Comparison of ENCODE assay signal across 41 mouse cellular contexts in the genomic region with DNA sequence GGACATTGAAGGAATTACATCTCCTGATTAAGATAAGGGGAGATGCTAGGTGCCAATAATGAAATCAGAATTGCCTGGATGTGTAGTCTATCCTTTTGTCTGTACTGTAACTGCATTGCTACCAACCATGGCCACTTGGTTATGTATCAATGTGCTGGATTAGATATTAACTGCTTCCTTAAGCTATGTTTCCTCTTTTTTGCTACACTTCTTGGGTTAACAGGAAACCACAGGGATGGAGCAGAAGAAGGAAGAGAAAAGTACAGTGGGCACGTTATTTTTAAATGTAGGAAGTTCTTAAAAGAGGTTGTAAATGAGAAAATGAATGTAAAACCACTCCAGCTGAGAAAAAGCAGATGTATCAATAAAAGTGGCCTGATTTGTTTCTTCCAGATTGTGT. TPM values are rescaled to one million over a fixed set of nuclear protein-coding genes. Genes with fewer than 3 reads are reported as not detected.
A peak's percentile ranks its signal among the peaks of the same experiment; 100 is the strongest.
DNase-seq lines count a peak whose midpoint lies in the region; ATAC-seq and TF ChIP-seq lines count a peak whose summit lies in the region.
"Had no signal": no experiment of that assay in that cellular context is flagged by ENCODE, and none has a peak within 500 bp of the region (broad histone marks: within the 10 kb centered on the region; RNA-seq: fewer than 3 reads in every experiment).

No protein-coding gene starts in this region.

- H3K4me1 ChIP-seq in liver, adult 2 months (ENCODE audit: control insufficient read depth, insufficient read depth, low read length), result no peaks in the 10 kb centered on the region
- no peaks in the 10 kb centered on the region for H3K4me1 ChIP-seq in liver, postnatal 0 days (ENCODE audit: insufficient read depth)
- H3K4me1 ChIP-seq: embryonic facial prominence, embryonic 12.5 days; hindbrain, embryonic 15.5 days; liver, embryonic 13.5 days; neural tube, embryonic 13.5 days; stomach, embryonic 15.5 days had no signal

- no peak for TF ChIP-seq POLR2A in liver, adult 2 months (IDR thresholded peaks at IDR 0.05; ENCODE audit: extremely low read depth, insufficient read depth, low read length)

- no peaks in the 10 kb centered on the region for H3K36me3 ChIP-seq in liver, adult 2 months (ENCODE audit: control insufficient read depth, insufficient read depth, low read length)
- no peaks in the 10 kb centered on the region for H3K36me3 ChIP-seq in liver, postnatal 0 days (replicated peaks; ENCODE audit: insufficient read depth, low read length)
- H3K36me3 ChIP-seq: embryonic facial prominence, embryonic 12.5 days; hindbrain, embryonic 15.5 days; liver, embryonic 13.5 days; neural tube, embryonic 13.5 days; stomach, embryonic 15.5 days had no signal

- H3K27ac ChIP-seq in liver, adult 2 months (replicated peaks; ENCODE audit: insufficient read depth, low read depth, low read length), result no peak overlapping the region
- H3K27ac ChIP-seq in liver, postnatal 0 days (ENCODE audit: low read depth), result no peak overlapping the region
- H3K27ac ChIP-seq in left cerebral cortex, adult 2 months, result no peak overlapping the region
- H3K27ac ChIP-seq: embryonic facial prominence, embryonic 12.5 days; hindbrain, embryonic 15.5 days; liver, embryonic 13.5 days; neural tube, embryonic 13.5 days; stomach, embryonic 15.5 days had no signal

- intact Hi-C loops in left cerebral cortex, adult 2 months (cut with DNase I), result no loop called here

- no peak for ATAC-seq in liver, postnatal 0 days
- peak; percentile 97 for ATAC-seq in common myeloid progenitor, adult 5-6 weeks (replicated peaks; ENCODE audit: low read depth, poor library complexity, severe bottlenecking)
- peak; percentile 98 for ATAC-seq in megakaryocyte progenitor cell, adult 5-6 weeks (replicated peaks; ENCODE audit: poor library complexity)
- ATAC-seq: forebrain, embryonic 14.5 days; inflammation-experienced regulatory T-cells, adult 6 months; Patski had no signal

- H3K4me2 ChIP-seq in liver, postnatal 0 days (ENCODE audit: low read depth, low read length), result no peak overlapping the region
- H3K4me2 ChIP-seq: embryonic facial prominence, embryonic 12.5 days; heart, embryonic 11.5 days; hindbrain, embryonic 15.5 days; liver, embryonic 13.5 days; midbrain, embryonic 11.5 days; neural tube, embryonic 13.5 days; stomach, embryonic 15.5 days had no signal

- TF ChIP-seq EP300 in liver, postnatal 0 days (IDR thresholded peaks at IDR 0.05; ENCODE audit: low read depth), result no peak

- WGBS in liver, adult 2 months, result 39% methylated on average over 1 of the region's 1 CpGs
- 17% methylated on average over 1 of the region's 1 CpGs for WGBS in liver, postnatal 0 days (ENCODE audit: insufficient replicate concordance)

- H3K4me3 ChIP-seq in liver, adult 2 months (ENCODE audit: insufficient read depth, low read depth, low read length), result no peak overlapping the region
- H3K4me3 ChIP-seq in liver, postnatal 0 days (ENCODE audit: low read depth, low read length), result no peak overlapping the region
- no peak overlapping the region for H3K4me3 ChIP-seq in left cerebral cortex, adult 2 months
- H3K4me3 ChIP-seq: embryonic facial prominence, embryonic 12.5 days; hindbrain, embryonic 15.5 days; liver, embryonic 13.5 days; neural tube, embryonic 13.5 days; stomach, embryonic 15.5 days had no signal

- no peaks in the 10 kb centered on the region for H3K9me3 ChIP-seq in liver, postnatal 0 days (ENCODE audit: low read length)
- H3K9me3 ChIP-seq: embryonic facial prominence, embryonic 12.5 days; hindbrain, embryonic 15.5 days; liver, embryonic 13.5 days; neural tube, embryonic 13.5 days; stomach, embryonic 15.5 days had no signal

- TF ChIP-seq CTCF in liver, adult 2 months (IDR thresholded peaks at IDR 0.05; ENCODE audit: low read depth, low read length), result no peak
- TF ChIP-seq CTCF in liver, postnatal 0 days (IDR thresholded peaks at IDR 0.05; ENCODE audit: low read depth), result no peak
- TF ChIP-seq CTCF in left cerebral cortex, adult 2 months (IDR thresholded peaks at IDR 0.05), result no peak

- no peaks in the 10 kb centered on the region for H3K27me3 ChIP-seq in liver, adult 2 months (ENCODE audit: control insufficient read depth, insufficient read depth, low read length)
- H3K27me3 ChIP-seq in liver, postnatal 0 days (ENCODE audit: insufficient read depth, low read length), result no peaks in the 10 kb centered on the region
- H3K27me3 ChIP-seq: CH12.LX; embryonic facial prominence, embryonic 12.5 days; hindbrain, embryonic 15.5 days; liver, embryonic 13.5 days; neural tube, embryonic 13.5 days; Patski; stomach, embryonic 15.5 days had no signal

- peak; percentile 37 for DNase-seq in liver, adult 2 months (ENCODE audit: extremely low read depth, low read depth, low spot score)
- no peak for DNase-seq in liver, postnatal 0 days
- peak; percentile 55 for DNase-seq in MEL-GATA-1-ER (ENCODE audit: extremely low read depth, low read depth)
- DNase-seq in left cerebral cortex, adult 2 months (ENCODE audit: extremely low spot score in 1 of 2, low spot score in 2 of 2), result no peak
- no peak for DNase-seq in layer of hippocampus, adult 9-10 months (ENCODE audit: low spot score)
- DNase-seq in ovary, postnatal 14 days (ENCODE audit: low spot score), result no peak
- DNase-seq: adrenal gland, postnatal 25 days; cerebellum, adult 8-10 months; cerebellum, postnatal 36 days; embryo, embryonic 11 days; gastrocnemius, postnatal 14 days; heart, adult 11 months; heart, postnatal 4 days; kidney, adult 11 months; kidney, postnatal 25 days; left cerebral cortex, postnatal 4 days; liver, embryonic 13.5 days; lung, adult 2 months; lung, postnatal 14 days; right cerebral cortex, postnatal 14 days; thymus, postnatal 14 days had no signal

- no peak overlapping the region for H3K9ac ChIP-seq in liver, adult 2 months (ENCODE audit: low read depth, low read length)
- no peak overlapping the region for H3K9ac ChIP-seq in liver, postnatal 0 days (replicated peaks)
- H3K9ac ChIP-seq: embryonic facial prominence, embryonic 12.5 days; hindbrain, embryonic 15.5 days; liver, embryonic 13.5 days; neural tube, embryonic 13.5 days; stomach, embryonic 15.5 days had no signal

- no peaks in the 10 kb centered on the region for H3K79me2 ChIP-seq in liver, adult 2 months (ENCODE audit: control insufficient read depth, insufficient read depth, low read length)

RNA-seq across cellular contexts. Expression of a gene that starts 3.4 kb away (rescaled TPM):
- total RNA-seq in liver, adult 2 months (2014; rRNA removed), result 0.28 TPM in 1 of 2 replicates, not detected in the other
- polyA plus RNA-seq in liver, adult 2 months (2012; rRNA removed), result not detected in 2 replicates
- polyA plus RNA-seq in liver, postnatal 0 days (2015; fragmentation: Nextera tagmentation; extraction: Ambion mirVana), result not detected in 2 replicates
- total RNA-seq in common myeloid progenitor, adult 5-6 weeks (2017), result not detected in 2 replicates
- not detected in 2 replicates for total RNA-seq in megakaryocyte progenitor cell, adult 5-6 weeks (2015)
- total RNA-seq in megakaryocyte progenitor cell, adult 5-6 weeks (2017), result not detected in 2 replicates
- total RNA-seq in left cerebral cortex, adult 2 months (2021), result not detected
- total RNA-seq: adrenal gland, adult 18-20 months; adrenal gland, postnatal 25 days; CH12.LX; ES-E14; gastrocnemius, postnatal 14 days; heart, postnatal 4 days; layer of hippocampus, adult 18-20 months; layer of hippocampus, postnatal 25 days; left cerebral cortex, postnatal 4 days; midbrain, postnatal 0 days had no signal
- polyA plus RNA-seq: C2C12; embryonic facial prominence, embryonic 12.5 days; forebrain, embryonic 14.5 days; heart, embryonic 11.5 days; heart, postnatal 0 days; limb, embryonic 14.5 days; liver, embryonic 13.5 days; lung, adult 2 months; midbrain, embryonic 11.5 days; midbrain, postnatal 0 days; neural tube, embryonic 13.5 days; Patski; stomach, embryonic 15.5 days had no signal

RNA-seq across cellular contexts. Expression of a gene that starts 26.7 kb away (rescaled TPM):
- total RNA-seq in liver, adult 2 months (2014; rRNA removed), result 0.07 and 0.09 TPM in 2 replicates
- not detected in 2 replicates for polyA plus RNA-seq in liver, adult 2 months (2012; rRNA removed)
- polyA plus RNA-seq in liver, postnatal 0 days (2015; fragmentation: Nextera tagmentation; extraction: Ambion mirVana), result 0.07 and 0.13 TPM in 2 replicates
- 0.09 TPM in 1 of 2 replicates, not detected in the other for total RNA-seq in common myeloid progenitor, adult 5-6 weeks (2017)
- total RNA-seq in megakaryocyte progenitor cell, adult 5-6 weeks (2015), result 0.15 TPM in 1 of 2 replicates, not detected in the other
- total RNA-seq in megakaryocyte progenitor cell, adult 5-6 weeks (2017), result under 0.01 TPM in 1 of 2 replicates, not detected in the other
- not detected for total RNA-seq in left cerebral cortex, adult 2 months (2021)
- total RNA-seq: adrenal gland, postnatal 25 days; CH12.LX; ES-E14; gastrocnemius, postnatal 14 days; heart, postnatal 4 days; layer of hippocampus, adult 18-20 months; layer of hippocampus, postnatal 25 days; left cerebral cortex, postnatal 4 days; midbrain, postnatal 0 days had no signal
- polyA plus RNA-seq: C2C12; embryonic facial prominence, embryonic 12.5 days; forebrain, embryonic 14.5 days; heart, embryonic 11.5 days; heart, postnatal 0 days; hindbrain, embryonic 15.5 days; inflammation-experienced regulatory T-cells, adult 6 months; limb, embryonic 14.5 days; liver, embryonic 13.5 days; midbrain, embryonic 11.5 days; neural tube, embryonic 13.5 days; Patski had no signal

RNA-seq across cellular contexts. Expression of a gene that starts 34.8 kb away (rescaled TPM):
- 1.7 and 2.2 TPM in 2 replicates for total RNA-seq in liver, adult 2 months (2014; rRNA removed)
- 0.07 and 0.20 TPM in 2 replicates for polyA plus RNA-seq in liver, adult 2 months (2012; rRNA removed)
- 1.2 and 1.8 TPM in 2 replicates for polyA plus RNA-seq in liver, postnatal 0 days (2015; fragmentation: Nextera tagmentation; extraction: Ambion mirVana)
- not detected in 2 replicates for total RNA-seq in common myeloid progenitor, adult 5-6 weeks (2017)
- 0.17 and 0.44 TPM in 2 replicates for total RNA-seq in megakaryocyte progenitor cell, adult 5-6 weeks (2015)
- total RNA-seq in megakaryocyte progenitor cell, adult 5-6 weeks (2017), result 0.87 TPM in 1 of 2 replicates, not detected in the other
- not detected for total RNA-seq in left cerebral cortex, adult 2 months (2021)
- total RNA-seq: adrenal gland, postnatal 25 days; CH12.LX; ES-E14; gastrocnemius, postnatal 14 days; heart, postnatal 4 days; layer of hippocampus, adult 18-20 months; layer of hippocampus, postnatal 25 days; left cerebral cortex, postnatal 4 days; midbrain, postnatal 0 days had no signal
- polyA plus RNA-seq: C2C12; embryonic facial prominence, embryonic 12.5 days; forebrain, embryonic 14.5 days; heart, embryonic 11.5 days; heart, postnatal 0 days; hindbrain, embryonic 15.5 days; limb, embryonic 14.5 days; liver, embryonic 13.5 days; midbrain, embryonic 11.5 days; midbrain, postnatal 0 days; neural tube, embryonic 13.5 days; Patski had no signal

RNA-seq across cellular contexts. Expression of a gene that starts 53.1 kb away (rescaled TPM):
- 0.65 and 0.81 TPM in 2 replicates for total RNA-seq in liver, adult 2 months (2014; rRNA removed)
- not detected in 2 replicates for polyA plus RNA-seq in liver, adult 2 months (2012; rRNA removed)
- polyA plus RNA-seq in liver, postnatal 0 days (2015; fragmentation: Nextera tagmentation; extraction: Ambion mirVana), result 0.14 and 0.27 TPM in 2 replicates
- not detected in 2 replicates for total RNA-seq in common myeloid progenitor, adult 5-6 weeks (2017)
- not detected in 2 replicates for total RNA-seq in megakaryocyte progenitor cell, adult 5-6 weeks (2015)
- not detected in 2 replicates for total RNA-seq in megakaryocyte progenitor cell, adult 5-6 weeks (2017)
- not detected for total RNA-seq in left cerebral cortex, adult 2 months (2021)
- total RNA-seq: adrenal gland, postnatal 25 days; CH12.LX; ES-E14; gastrocnemius, postnatal 14 days; heart, postnatal 4 days; layer of hippocampus, adult 18-20 months; layer of hippocampus, postnatal 25 days; left cerebral cortex, postnatal 4 days; midbrain, postnatal 0 days had no signal
- polyA plus RNA-seq: C2C12; embryonic facial prominence, embryonic 12.5 days; forebrain, embryonic 14.5 days; heart, embryonic 11.5 days; heart, postnatal 0 days; hindbrain, embryonic 15.5 days; limb, embryonic 14.5 days; liver, embryonic 13.5 days; midbrain, embryonic 11.5 days; midbrain, postnatal 0 days; neural tube, embryonic 13.5 days; Patski; stomach, embryonic 15.5 days had no signal

Comparison
In these comparisons a context has a peak if more than half of its experiments do, and no peak if none do; other contexts are left out.
1. DNase-seq: peak in liver, adult 2 months (single experiment) and MEL-GATA-1-ER (single experiment); none in liver, postnatal 0 days (single experiment), left cerebral cortex, adult 2 months (0 of 2), layer of hippocampus, adult 9-10 months (single experiment) and ovary, postnatal 14 days (single experiment).